Mouse (Mus musculus): Measurements from ENCODE around the gene Fgd1. TPM values are rescaled to one million over a fixed set of nuclear protein-coding genes. Genes with fewer than 3 reads are reported as not detected.

Fgd1 gene
- polyA plus RNA-seq, 1 experiment from 2014 or later = 13.5 TPM

- no peaks in the 10 kb centered on the region for H3K27me3 ChIP-seq (ENCODE audit: control insufficient read depth, insufficient read depth, low read length)
- WGBS = 86% methylated on average over 7 of the region's 7 CpGs
Observed at GRCm38 (mm10) chrX:151066071-151066666, 20.2 kb downstream of the Fgd1 start.

DNA sequence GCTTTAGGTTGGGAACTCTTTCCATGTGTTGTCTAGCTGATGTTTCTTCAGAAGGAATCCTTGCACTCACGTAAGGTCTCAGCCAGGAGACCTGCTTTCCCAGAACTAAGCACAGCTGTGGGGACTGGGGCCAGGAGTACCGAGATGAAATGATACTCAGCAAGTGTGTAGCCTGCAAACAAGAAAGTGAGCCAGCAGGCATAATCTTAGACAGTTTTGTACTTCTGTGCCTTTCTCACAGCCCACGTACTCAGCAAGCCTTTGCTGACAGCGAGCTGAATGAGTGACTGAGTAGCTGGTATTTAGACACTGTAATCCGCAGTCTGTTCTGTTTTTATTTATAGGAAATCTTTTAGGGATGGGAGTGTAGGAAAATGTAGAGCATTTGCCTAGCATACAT, 21.9 kb downstream of the Fgd1 start:
- DNase-seq (ENCODE audit: low spot score) (no peak), ATAC-seq (ENCODE audit: insufficient number of reproducible peaks, low FRiP score, low TSS enrichment, low read depth) (no peak)
- Histone ChIP-seq H3K27me3 (ENCODE audit: control insufficient read depth, insufficient read depth, low read length) (no peaks in the 10 kb centered on the region), H3K9ac (ENCODE audit: low read length) (no peak overlapping the region), H3K4me3 (ENCODE audit: low read depth, low read length) (no peak overlapping the region), H3K9me3 (ENCODE audit: control insufficient read depth, low read length) (no peaks in the 10 kb centered on the region), H3K36me3 (ENCODE audit: control insufficient read depth, insufficient read depth, low read length) (no peaks in the 10 kb centered on the region; the same call in 1 of the 2 replicates), H3K4me2 (ENCODE audit: low read depth, severe bottlenecking) (no peak overlapping the region), H3K27ac (replicated peaks; ENCODE audit: low read depth, low read length) (no peak overlapping the region), H3K4me1 (ENCODE audit: control insufficient read depth, insufficient read depth, low read length) (no peaks in the 10 kb centered on the region)
- 91% methylated on average over 5 of the region's 5 CpGs for WGBS

More at GRCm38 (mm10) chrX:151066071-151066666, 20.2 kb downstream of the Fgd1 start:
- H3K9ac ChIP-seq (ENCODE audit: low read length) = no peak overlapping the region
- no peak overlapping the region for H3K4me2 ChIP-seq (ENCODE audit: low read depth, severe bottlenecking)
- H3K36me3 ChIP-seq (ENCODE audit: control insufficient read depth, insufficient read depth, low read length) = no peaks in the 10 kb centered on the region
- H3K27ac ChIP-seq (replicated peaks; ENCODE audit: low read depth, low read length) = no peak overlapping the region
- ATAC-seq (ENCODE audit: insufficient number of reproducible peaks, low FRiP score, low TSS enrichment, low read depth) (no peak), DNase-seq (ENCODE audit: low spot score) (no peak)
- no peaks in the 10 kb centered on the region for H3K4me1 ChIP-seq (ENCODE audit: control insufficient read depth, insufficient read depth, low read length)
- H3K9me3 ChIP-seq (ENCODE audit: control insufficient read depth, low read length) = no peaks in the 10 kb centered on the region
- no peak overlapping the region for H3K4me3 ChIP-seq (ENCODE audit: low read depth, low read length)

DNA sequence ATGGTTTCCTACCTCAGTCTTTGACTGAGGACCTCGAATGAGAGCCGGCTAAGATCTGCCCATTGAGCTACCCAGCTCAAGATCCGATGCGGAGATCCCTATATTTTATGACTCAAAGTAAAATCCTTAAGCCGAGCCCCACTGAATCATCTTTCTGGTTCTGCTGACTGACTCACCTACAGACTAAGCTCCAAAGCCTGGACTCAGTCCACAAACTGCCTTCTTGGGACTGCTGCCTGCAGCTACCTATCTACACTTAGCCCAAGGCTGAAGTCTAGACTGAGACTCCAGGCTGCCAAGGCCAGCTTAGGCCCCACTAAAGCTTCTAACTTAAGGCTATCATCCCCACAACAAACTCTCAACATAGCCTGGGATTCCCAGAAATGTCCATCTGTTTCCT, 30.1 kb downstream of the Fgd1 start:
- no peaks in the 10 kb centered on the region for H3K27me3 ChIP-seq (ENCODE audit: control insufficient read depth, insufficient read depth, low read length)
- peaks cover 2% of the 10 kb centered on the region; the same call in 1 of the 2 replicates for H3K36me3 ChIP-seq (ENCODE audit: control insufficient read depth, insufficient read depth, low read length)
- 97% methylated on average over 5 of the region's 5 CpGs for WGBS
- H3K4me3 ChIP-seq (ENCODE audit: low read depth, low read length) = no peak overlapping the region
- H3K4me1 ChIP-seq (ENCODE audit: control insufficient read depth, insufficient read depth, low read length) = no peaks in the 10 kb centered on the region
- H3K4me2 ChIP-seq (ENCODE audit: low read depth, severe bottlenecking) = no peak overlapping the region
- H3K27ac ChIP-seq (replicated peaks; ENCODE audit: low read depth, low read length) = no peak overlapping the region
- ATAC-seq (ENCODE audit: insufficient number of reproducible peaks, low FRiP score, low TSS enrichment, low read depth) = no peak
- no peaks in the 10 kb centered on the region for H3K9me3 ChIP-seq (ENCODE audit: control insufficient read depth, low read length)
- H3K9ac ChIP-seq (ENCODE audit: low read length) = no peak overlapping the region
- no peak for DNase-seq (ENCODE audit: low spot score)

DNA sequence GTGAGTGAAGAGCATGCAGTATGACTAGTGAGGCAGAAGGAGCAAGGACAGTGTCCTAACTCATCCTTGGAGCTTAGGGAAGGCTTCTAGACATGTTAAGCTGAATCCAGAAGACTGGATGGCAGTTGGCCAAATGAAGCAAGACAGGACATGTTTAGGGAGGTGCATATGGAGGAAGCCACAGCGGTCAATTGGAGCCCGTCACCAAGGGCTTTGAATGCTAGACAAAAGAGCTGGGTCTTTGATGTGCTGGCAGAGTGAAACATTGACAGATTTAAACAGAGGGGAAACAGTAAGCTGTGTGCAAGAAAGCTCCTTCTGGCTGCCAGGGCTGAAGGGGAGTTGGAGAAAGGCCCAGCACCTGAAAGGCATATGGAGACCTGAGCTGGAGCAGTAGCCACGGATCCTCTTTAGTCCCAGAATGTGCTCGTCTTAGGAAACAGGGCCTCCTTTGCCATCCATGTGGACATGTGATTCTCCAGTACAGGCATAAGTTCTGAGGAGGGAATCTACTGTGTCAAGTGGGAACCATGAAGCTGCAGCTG, 31.1 kb downstream of the Fgd1 start:
- no peak for ATAC-seq (ENCODE audit: insufficient number of reproducible peaks, low FRiP score, low TSS enrichment, low read depth)
- Histone ChIP-seq H3K36me3 (ENCODE audit: control insufficient read depth, insufficient read depth, low read length) (peaks cover 2% of the 10 kb centered on the region; the same call in 1 of the 2 replicates), H3K4me1 (ENCODE audit: control insufficient read depth, insufficient read depth, low read length) (no peaks in the 10 kb centered on the region), H3K9me3 (ENCODE audit: control insufficient read depth, low read length) (no peaks in the 10 kb centered on the region), H3K4me3 (ENCODE audit: low read depth, low read length) (no peak overlapping the region), H3K4me2 (ENCODE audit: low read depth, severe bottlenecking) (no peak overlapping the region), H3K27me3 (ENCODE audit: control insufficient read depth, insufficient read depth, low read length) (no peaks in the 10 kb centered on the region), H3K9ac (ENCODE audit: low read length) (no peak overlapping the region), H3K27ac (replicated peaks; ENCODE audit: low read depth, low read length) (no peak overlapping the region)
- DNase-seq (ENCODE audit: low spot score) = no peak
- WGBS = 91% methylated on average over 4 of the region's 4 CpGs

DNA sequence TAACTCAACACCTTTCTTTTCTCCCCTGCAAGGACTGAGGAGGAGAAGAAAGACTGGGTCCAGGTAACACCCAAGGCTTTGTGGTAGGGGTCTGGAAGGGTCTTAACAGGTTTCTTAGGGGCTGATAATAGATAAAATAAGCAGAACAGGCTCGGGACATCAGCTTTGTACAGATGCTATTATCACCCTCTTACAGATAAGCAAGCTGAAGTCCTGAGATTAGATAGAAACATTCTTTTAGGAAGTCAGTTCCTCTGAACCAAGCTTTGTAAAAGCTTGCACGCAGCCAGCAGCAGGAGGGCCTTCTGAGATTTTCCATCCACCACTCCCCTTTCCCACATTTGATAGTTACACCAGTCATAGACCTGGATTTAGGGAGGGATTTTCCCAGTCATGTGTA, 39.6 kb downstream of the Fgd1 start:
- Histone ChIP-seq H3K27ac (replicated peaks; ENCODE audit: low read depth, low read length) (no peak overlapping the region), H3K9me3 (ENCODE audit: control insufficient read depth, low read length) (no peaks in the 10 kb centered on the region), H3K27me3 (ENCODE audit: control insufficient read depth, insufficient read depth, low read length) (no peaks in the 10 kb centered on the region), H3K4me1 (ENCODE audit: control insufficient read depth, insufficient read depth, low read length) (no peaks in the 10 kb centered on the region), H3K36me3 (ENCODE audit: control insufficient read depth, insufficient read depth, low read length) (peaks cover 6% of the 10 kb centered on the region; the same call in 1 of the 2 replicates), H3K9ac (ENCODE audit: low read length) (no peak overlapping the region), H3K4me3 (ENCODE audit: low read depth, low read length) (no peak overlapping the region), H3K4me2 (ENCODE audit: low read depth, severe bottlenecking) (no peak overlapping the region)
- WGBS = 81% methylated on average over 2 of the region's 2 CpGs
- ATAC-seq (ENCODE audit: insufficient number of reproducible peaks, low FRiP score, low TSS enrichment, low read depth) = no peak
- DNase-seq (ENCODE audit: low spot score) = no peak

- 94% methylated on average over 1 of the region's 1 CpGs for WGBS
- Histone ChIP-seq H3K9ac (ENCODE audit: low read length) (no peak overlapping the region), H3K36me3 (ENCODE audit: control insufficient read depth, insufficient read depth, low read length) (peaks cover 6% of the 10 kb centered on the region; the same call in 1 of the 2 replicates), H3K27ac (replicated peaks; ENCODE audit: low read depth, low read length) (no peak overlapping the region), H3K4me1 (ENCODE audit: control insufficient read depth, insufficient read depth, low read length) (no peaks in the 10 kb centered on the region), H3K27me3 (ENCODE audit: control insufficient read depth, insufficient read depth, low read length) (no peaks in the 10 kb centered on the region), H3K4me2 (ENCODE audit: low read depth, severe bottlenecking) (no peak overlapping the region), H3K9me3 (ENCODE audit: control insufficient read depth, low read length) (no peaks in the 10 kb centered on the region), H3K4me3 (ENCODE audit: low read depth, low read length) (no peak overlapping the region)
- ATAC-seq (ENCODE audit: insufficient number of reproducible peaks, low FRiP score, low TSS enrichment, low read depth) = no peak
- DNase-seq (ENCODE audit: low spot score) = no peak
Observed at GRCm38 (mm10) chrX:151087418-151087817, 41.5 kb downstream of the Fgd1 start.

DNA sequence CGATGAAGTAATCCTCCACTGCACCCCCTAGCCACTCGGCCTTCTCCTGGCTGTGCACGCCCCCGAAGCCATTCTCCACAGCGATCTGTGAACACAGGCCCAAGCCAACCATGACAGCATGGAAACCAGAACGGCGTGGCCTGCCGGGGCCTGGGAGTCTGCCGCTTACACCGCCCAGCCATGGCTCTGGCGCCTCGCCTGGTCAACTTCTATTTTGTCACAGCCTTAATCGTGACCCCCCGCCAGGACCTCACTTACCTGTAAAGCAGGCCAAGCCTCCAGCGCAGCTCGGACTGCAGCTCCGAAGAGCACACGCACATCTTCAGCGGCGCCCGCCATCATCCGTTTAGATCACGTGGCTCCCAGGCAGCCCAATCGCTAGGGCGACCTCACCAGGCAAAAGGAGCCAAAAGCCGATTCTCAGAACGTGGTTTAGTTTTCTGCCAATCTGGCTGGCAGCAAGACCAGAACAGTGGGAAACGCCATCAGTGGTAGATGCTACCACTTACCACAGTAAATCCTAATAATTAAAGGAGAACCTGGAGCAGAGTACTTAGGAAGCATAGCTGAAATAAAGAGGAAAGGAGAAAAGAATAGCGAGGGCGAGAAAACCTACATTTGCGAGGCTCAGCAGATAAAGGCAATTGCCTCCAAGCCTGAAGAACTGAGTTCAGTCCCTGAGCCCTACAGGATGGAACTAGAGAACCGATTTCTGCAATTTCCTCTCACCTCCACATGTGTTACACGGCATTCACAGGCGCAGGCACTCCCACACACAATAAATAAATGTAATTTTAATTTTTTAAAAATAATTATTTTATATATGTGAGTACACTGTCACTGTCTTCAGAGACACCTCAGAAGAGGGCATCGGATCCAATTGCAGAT, 50.5 kb downstream of the Fgd1 start, which contains the start of gene Tsr2:
TSS of gene Tsr2 (minus strand) at position 373 of the 888 bp plus-strand sequence.
- no peaks in the 10 kb centered on the region for H3K9me3 ChIP-seq (ENCODE audit: control insufficient read depth, low read length)
- WGBS = 32% methylated on average over 35 of the region's 35 CpGs
- DNase-seq (ENCODE audit: low spot score) (peak; percentile 74), ATAC-seq (ENCODE audit: insufficient number of reproducible peaks, low FRiP score, low TSS enrichment, low read depth) (peak; percentile 89)
- H3K4me2 ChIP-seq (ENCODE audit: low read depth, severe bottlenecking) = peak within 1 kb of the TSS; percentile 42
- H3K27me3 ChIP-seq (ENCODE audit: control insufficient read depth, insufficient read depth, low read length) = no peaks in the 10 kb centered on the region
- H3K36me3 ChIP-seq (ENCODE audit: control insufficient read depth, insufficient read depth, low read length) = no peaks in the 10 kb centered on the region
- peak within 1 kb of the TSS; percentile 61 for H3K9ac ChIP-seq (ENCODE audit: low read length)
- H3K4me3 ChIP-seq (ENCODE audit: low read depth, low read length) = peak within 1 kb of the TSS; percentile 60
- no peak within 1 kb of the TSS for H3K27ac ChIP-seq (replicated peaks; ENCODE audit: low read depth, low read length)
- no peaks in the 10 kb centered on the region for H3K4me1 ChIP-seq (ENCODE audit: control insufficient read depth, insufficient read depth, low read length)

DNA sequence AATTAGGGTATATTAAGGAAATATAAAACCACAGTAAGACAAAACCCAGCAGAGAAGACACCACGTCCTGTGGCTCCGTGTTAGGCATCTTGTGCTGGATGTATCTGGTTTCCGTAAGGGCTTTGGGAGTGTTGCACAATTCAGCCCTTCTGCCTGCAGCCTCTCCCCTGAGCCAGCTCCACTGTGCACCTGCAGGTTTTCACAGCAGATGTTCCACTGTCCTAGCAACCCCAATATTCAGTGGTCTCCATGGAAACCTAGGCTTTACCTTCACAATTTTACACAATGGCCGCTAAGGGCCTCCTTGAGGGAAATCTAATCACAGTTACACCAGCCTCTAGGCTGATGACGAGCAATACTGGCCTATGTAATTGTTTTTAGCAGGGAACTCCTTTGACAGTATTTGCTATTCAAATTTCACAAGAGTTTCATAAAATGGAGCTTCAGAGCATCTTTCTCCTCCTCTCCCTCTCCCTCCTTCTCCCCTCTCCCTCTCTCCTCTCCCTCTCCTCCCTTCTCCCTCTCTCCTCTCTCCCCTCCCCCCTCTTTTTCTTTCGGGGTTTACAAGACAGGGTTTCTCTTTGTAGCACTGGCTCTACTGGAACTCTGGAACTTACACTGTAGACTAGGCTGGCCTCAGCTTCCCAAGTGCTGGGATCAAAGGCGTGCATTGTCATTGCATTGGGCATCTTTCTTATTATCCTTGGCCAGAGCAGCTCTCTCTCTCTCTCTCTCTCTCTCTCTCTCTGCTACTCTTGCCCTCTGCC, 61.5 kb downstream of the Fgd1 start:
- ATAC-seq (ENCODE audit: insufficient number of reproducible peaks, low FRiP score, low TSS enrichment, low read depth) = no peak
- H3K9me3 ChIP-seq (ENCODE audit: control insufficient read depth, low read length) = no peaks in the 10 kb centered on the region
- H3K4me3 ChIP-seq (ENCODE audit: low read depth, low read length) = no peak overlapping the region
- no peaks in the 10 kb centered on the region for H3K4me1 ChIP-seq (ENCODE audit: control insufficient read depth, insufficient read depth, low read length)
- no peak overlapping the region for H3K4me2 ChIP-seq (ENCODE audit: low read depth, severe bottlenecking)
- no peaks in the 10 kb centered on the region for H3K36me3 ChIP-seq (ENCODE audit: control insufficient read depth, insufficient read depth, low read length)
- 0 out of 2 replicates have a peak, but pooled peaks cover 5% of the 10 kb centered on the region for H3K27me3 ChIP-seq (ENCODE audit: control insufficient read depth, insufficient read depth, low read length)
- DNase-seq (ENCODE audit: low spot score) = no peak
- H3K27ac ChIP-seq (replicated peaks; ENCODE audit: low read depth, low read length) = no peak overlapping the region
- H3K9ac ChIP-seq (ENCODE audit: low read length) = no peak overlapping the region
- 71% methylated on average over 7 of the region's 7 CpGs for WGBS

Measured in limb, embryonic 11.5 days (tissue).